Mouse (Mus musculus): Measurements from ENCODE around the gene Psrc1. TPM values are rescaled to one million over a fixed set of nuclear protein-coding genes. Genes with fewer than 3 reads are reported as not detected.

Gene Psrc1
- total RNA-seq, 2 experiments from 2014 or later, result 18.9 to 21.2 TPM

GRCm38 (mm10) chr3:108432542-108433187 is 49.0 kb downstream of the Psrc1 start:
- intact Hi-C loops (cut with DNase I), result loop anchor here (2.0 kb wide), 1 partner anchor 30 kb away; no protein-coding TSS in a partner anchor
- DNase-seq (ENCODE audit: extremely low spot score in 1 of 2, low spot score in 2 of 2), result no peak
- H3K27ac ChIP-seq, result no peak overlapping the region
- TF ChIP-seq CTCF (IDR thresholded peaks at IDR 0.05), result no peak
- no peak overlapping the region for H3K4me3 ChIP-seq

DNA sequence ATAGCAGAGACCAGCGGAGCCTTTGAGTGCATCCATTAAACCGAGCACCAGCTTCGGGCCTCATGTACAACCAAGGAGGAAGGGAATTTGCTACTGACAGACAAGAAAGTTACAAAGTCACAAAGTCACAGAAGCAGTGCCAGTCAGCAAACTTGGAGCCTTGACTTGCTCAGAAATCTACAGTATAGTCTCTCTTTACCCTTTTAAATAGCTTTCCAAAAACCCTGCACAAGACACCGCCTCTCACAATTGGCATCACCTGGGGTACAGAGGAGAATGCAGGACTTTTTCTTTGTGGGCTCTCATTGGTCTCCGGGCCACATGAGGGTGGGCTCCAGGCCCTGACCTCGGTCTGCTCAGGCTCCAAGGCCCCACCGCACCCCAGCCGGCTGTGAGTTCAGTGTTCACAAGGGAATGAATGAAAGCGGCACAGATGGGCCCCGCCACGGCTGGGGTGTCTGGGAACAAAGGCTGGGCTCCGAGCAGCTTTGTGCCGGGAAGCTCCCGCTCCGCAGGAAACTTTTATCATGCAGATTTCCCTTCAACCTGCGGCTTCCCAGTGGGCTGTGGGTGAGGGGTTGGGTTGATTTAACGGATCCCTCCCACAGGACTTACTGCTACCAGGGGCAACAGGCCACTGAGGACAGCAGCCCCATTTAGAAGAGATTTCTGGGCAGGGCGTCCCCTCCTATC is 49.7 kb downstream of the Psrc1 start:
- intact Hi-C loops (cut with DNase I), result loop anchor here (2.0 kb wide), 1 partner anchor 31 kb away; no protein-coding TSS in a partner anchor
- DNase-seq (ENCODE audit: extremely low spot score in 1 of 2, low spot score in 2 of 2), result no peak
- TF ChIP-seq CTCF (IDR thresholded peaks at IDR 0.05), result no peak
- Histone ChIP-seq H3K4me3 (no peak overlapping the region), H3K27ac (no peak overlapping the region)

DNA sequence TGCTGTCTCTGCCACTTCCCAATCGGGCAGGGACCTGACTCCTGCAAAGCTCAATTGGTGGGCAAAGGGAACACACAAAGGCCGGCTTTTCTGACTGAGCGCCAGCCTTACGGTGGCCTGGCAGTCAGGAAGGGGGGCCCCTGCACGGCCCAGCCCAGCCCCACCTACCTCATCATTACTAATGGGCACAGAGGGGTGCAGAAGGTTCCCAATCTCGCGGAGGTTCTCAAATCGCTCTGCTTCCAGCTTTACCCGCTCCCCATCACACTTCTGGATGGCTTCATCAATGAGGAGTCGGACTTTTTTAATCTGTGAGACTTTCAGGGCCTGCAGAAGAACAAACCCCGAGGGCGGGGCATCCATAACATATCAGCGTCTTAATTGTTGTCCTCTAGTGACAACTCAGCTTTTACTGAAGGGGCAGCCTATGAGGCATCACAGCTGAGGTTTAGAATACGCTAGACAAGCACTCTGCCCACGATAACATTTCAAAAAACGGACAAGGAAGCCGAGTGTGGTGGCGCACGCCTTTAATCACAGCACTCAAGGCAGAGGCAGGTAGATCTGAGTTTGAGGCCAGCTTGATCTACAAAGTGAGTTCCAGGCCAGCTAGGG is 50.3 kb downstream of the Psrc1 start:
- intact Hi-C loops (cut with DNase I), result loop anchor here (2.0 kb wide), 1 partner anchor 31 kb away; no protein-coding TSS in a partner anchor
- no peak overlapping the region for H3K27ac ChIP-seq
- no peak overlapping the region for H3K4me3 ChIP-seq
- TF ChIP-seq CTCF (IDR thresholded peaks at IDR 0.05), result no peak
- DNase-seq (ENCODE audit: extremely low spot score in 1 of 2, low spot score in 2 of 2), result no peak

DNA sequence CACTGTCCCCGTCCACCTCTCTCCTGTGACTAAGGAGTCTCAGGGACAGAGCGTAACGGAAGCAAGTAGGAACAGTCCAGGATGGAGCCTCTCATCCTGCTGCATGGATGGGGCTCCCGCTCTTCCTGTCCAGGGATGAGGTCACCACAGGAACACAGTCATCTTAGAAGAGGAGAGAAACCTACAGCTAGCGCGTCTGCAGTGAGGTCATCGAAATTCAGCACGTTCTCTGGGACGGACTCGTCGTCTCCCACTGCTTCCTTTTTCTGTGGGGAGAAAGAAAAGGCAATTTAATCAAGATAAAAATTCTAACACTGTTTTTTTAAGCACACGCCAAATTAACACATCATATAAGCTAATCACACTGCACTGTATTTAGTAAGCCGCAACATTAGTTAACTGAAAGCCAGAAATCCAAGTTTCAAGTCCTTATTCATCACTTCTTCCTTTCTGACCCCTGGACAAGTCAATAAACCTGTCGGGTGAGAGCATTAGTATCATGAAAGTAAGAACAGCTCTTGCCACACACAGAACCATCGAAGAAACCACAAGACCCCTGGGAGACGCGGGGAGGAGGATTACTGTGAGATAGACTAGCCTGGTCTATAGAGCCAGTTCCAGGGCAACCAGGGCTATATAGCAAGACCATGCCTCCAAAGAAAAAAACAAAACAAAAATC is 52.2 kb downstream of the Psrc1 start:
- intact Hi-C loops (cut with DNase I), result no loop called here
- no peak for TF ChIP-seq CTCF (IDR thresholded peaks at IDR 0.05)
- H3K4me3 ChIP-seq, result no peak overlapping the region
- no peak overlapping the region for H3K27ac ChIP-seq
- DNase-seq (ENCODE audit: extremely low spot score in 1 of 2, low spot score in 2 of 2), result no peak

- H3K4me3 ChIP-seq, result no peak overlapping the region
- no peak overlapping the region for H3K27ac ChIP-seq
- TF ChIP-seq CTCF (IDR thresholded peaks at IDR 0.05), result no peak; the same call in 1 of the 2 replicates
- no peak for DNase-seq (ENCODE audit: extremely low spot score in 1 of 2, low spot score in 2 of 2)
- intact Hi-C loops (cut with DNase I), result no loop called here
These were observed 52.7 kb downstream of the Psrc1 start for GRCm38 (mm10) chr3:108436380-108436714.

Other genes with a start within 250 kb of the Psrc1 start
- gene Gnai3, start 237.7 kb upstream of the Psrc1 start, total RNA-seq (2021), result 10 to 100 TPM; 26.9 to 28.6 TPM
- 10 to 100 TPM; 17.0 to 19.0 TPM for gene Gpr61, start 229.0 kb upstream of the Psrc1 start, total RNA-seq (2021)
- gene Amigo1, start 197.5 kb upstream of the Psrc1 start, total RNA-seq (2021), result 10 to 100 TPM; 80.2 to 82.8 TPM
- 10 to 100 TPM; 18.8 to 20.7 TPM for gene Cyb561d1, start 182.6 kb upstream of the Psrc1 start, total RNA-seq (2021)
- 10 to 100 TPM; 30.6 to 32.8 TPM for gene Atxn7l2, start 172.9 kb upstream of the Psrc1 start, total RNA-seq (2021)
- 1 to 10 TPM; 1.7 to 2.0 TPM for gene Sypl2, start 157.2 kb upstream of the Psrc1 start, total RNA-seq (2021)
- gene Psma5, start 126.9 kb upstream of the Psrc1 start, total RNA-seq (2021), result 10 to 100 TPM; 64.9 to 80.9 TPM
- 100 to 1,000 TPM; 310 to 316 TPM for gene Sort1, start 99.8 kb upstream of the Psrc1 start, total RNA-seq (2021)
- 1 to 10 TPM in 1 of 2 experiments, not detected in 1; 1.0 TPM for gene Mybphl, start 18.9 kb upstream of the Psrc1 start, total RNA-seq (2021)
- gene Celsr2, start 31.7 kb downstream of the Psrc1 start, total RNA-seq (2021), result 100 to 1,000 TPM; 163 to 185 TPM
- 100 to 1,000 TPM; 216 to 222 TPM for gene Sars, start 61.4 kb downstream of the Psrc1 start, total RNA-seq (2021)
- gene 1700013F07Rik, start 150.3 kb downstream of the Psrc1 start, total RNA-seq (2021), result 1 to 10 TPM; 2.4 to 2.5 TPM
- gene 5330417C22Rik, start 152.7 kb downstream of the Psrc1 start, total RNA-seq (2021), result 10 to 100 TPM; 33.5 to 35.2 TPM
- 10 to 100 TPM; 40.9 to 46.1 TPM for gene Tmem167b, start 178.6 kb downstream of the Psrc1 start, total RNA-seq (2021)
- gene Taf13, start 187.9 kb downstream of the Psrc1 start, total RNA-seq (2021), result 10 to 100 TPM; 24.9 to 25.0 TPM
- 100 to 1,000 TPM; 125 to 135 TPM for gene Wdr47, start 207.4 kb downstream of the Psrc1 start, total RNA-seq (2021)

Measured in left cerebral cortex, adult 2 months (tissue).